Mouse (Mus musculus): ENCODE results near the gene Tmem50b. TPM values are rescaled to one million over a fixed set of nuclear protein-coding genes. Genes with fewer than 3 reads are reported as not detected.
A peak's percentile ranks its signal among the peaks of the same experiment; 100 is the strongest.

Gene Tmem50b
- polyA plus RNA-seq, 1 experiment = 148 TPM

DNA sequence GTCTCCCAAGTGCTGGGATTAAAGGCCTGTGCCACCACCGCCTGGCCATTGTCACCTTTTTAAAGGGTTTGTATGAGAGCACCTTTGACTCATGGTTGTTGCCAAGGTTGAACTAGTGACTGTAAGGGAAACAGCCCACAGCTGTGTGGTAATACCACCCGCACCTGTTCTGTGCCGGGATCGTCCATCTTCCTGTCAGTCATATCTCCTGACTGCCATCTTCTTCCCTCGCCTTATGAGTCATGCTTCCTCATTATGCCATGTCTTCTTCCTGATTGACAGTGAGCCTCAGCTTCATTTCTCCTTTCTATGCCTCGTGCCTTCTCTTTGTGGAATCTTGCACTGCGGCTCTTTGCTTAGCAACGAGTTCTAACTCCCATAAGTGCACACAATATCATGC is 9.4 kb upstream of the Tmem50b start:
- 91% methylated on average over 8 of the region's 8 CpGs for WGBS
- no peak overlapping the region for H3K27ac ChIP-seq (ENCODE audit: insufficient read depth, low read length)
- no peak for TF ChIP-seq POLR2A (IDR thresholded peaks at IDR 0.05; ENCODE audit: borderline replicate concordance, insufficient read depth, low read length)
- no peak for DNase-seq
- H3K4me3 ChIP-seq (replicated peaks; ENCODE audit: insufficient read depth, low read depth, low read length) = no peak overlapping the region
- H3K27me3 ChIP-seq (ENCODE audit: control insufficient read depth, insufficient read depth, low read length) = no peaks in the 10 kb centered on the region
- no peaks in the 10 kb centered on the region for H3K4me1 ChIP-seq (ENCODE audit: control insufficient read depth, insufficient read depth, low read length)

GRCm38 (mm10) chr16:91605156-91605555 is 7.6 kb upstream of the Tmem50b start:
- no peaks in the 10 kb centered on the region for H3K4me1 ChIP-seq (ENCODE audit: control insufficient read depth, insufficient read depth, low read length)

DNA sequence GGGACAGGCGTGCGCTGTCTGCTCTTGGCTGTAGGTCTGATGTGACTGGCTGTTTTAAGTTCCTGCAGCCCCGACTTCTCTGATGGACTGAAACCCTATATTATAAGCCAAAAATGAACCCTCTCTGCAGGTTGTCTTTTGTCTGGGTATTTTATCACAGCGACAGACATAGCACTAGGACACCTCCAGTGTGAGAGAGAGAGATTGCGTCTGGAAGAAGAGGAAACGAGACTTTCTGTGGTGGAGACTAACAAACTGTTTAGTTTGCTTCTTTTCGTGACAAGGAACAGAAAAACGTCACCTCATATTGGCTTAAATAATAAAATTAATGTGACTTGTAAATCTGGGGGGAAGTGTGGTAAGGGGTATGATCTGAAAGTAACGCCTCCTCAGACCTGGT is 4.1 kb upstream of the Tmem50b start:
- no peak overlapping the region for H3K27ac ChIP-seq (ENCODE audit: insufficient read depth, low read length)
- TF ChIP-seq CTCF (IDR thresholded peaks at IDR 0.05; ENCODE audit: borderline replicate concordance, insufficient read depth, low read depth, low read length) = no peak
- no peak for TF ChIP-seq POLR2A (IDR thresholded peaks at IDR 0.05; ENCODE audit: borderline replicate concordance, insufficient read depth, low read length)
- no peak overlapping the region for H3K4me3 ChIP-seq (replicated peaks; ENCODE audit: insufficient read depth, low read depth, low read length)
- WGBS = 82% methylated on average over 9 of the region's 9 CpGs
- H3K27me3 ChIP-seq (ENCODE audit: control insufficient read depth, insufficient read depth, low read length) = no peaks in the 10 kb centered on the region
- H3K4me1 ChIP-seq (ENCODE audit: control insufficient read depth, insufficient read depth, low read length) = no peaks in the 10 kb centered on the region
- no peak for DNase-seq

More at GRCm38 (mm10) chr16:91605156-91605555, 7.6 kb upstream of the Tmem50b start:
- DNase-seq = no peak
- no peak for TF ChIP-seq POLR2A (IDR thresholded peaks at IDR 0.05; ENCODE audit: borderline replicate concordance, insufficient read depth, low read length)
- no peak for TF ChIP-seq CTCF (IDR thresholded peaks at IDR 0.05; ENCODE audit: borderline replicate concordance, insufficient read depth, low read depth, low read length)
- 79% methylated on average over 6 of the region's 6 CpGs for WGBS
- H3K27me3 ChIP-seq (ENCODE audit: control insufficient read depth, insufficient read depth, low read length) = no peaks in the 10 kb centered on the region
- no peak overlapping the region for H3K4me3 ChIP-seq (replicated peaks; ENCODE audit: insufficient read depth, low read depth, low read length)
- H3K27ac ChIP-seq (ENCODE audit: insufficient read depth, low read length) = no peak overlapping the region

GRCm38 (mm10) chr16:91601081-91601480 is 3.5 kb upstream of the Tmem50b start:
- 90% methylated on average over 4 of the region's 4 CpGs for WGBS
- H3K4me1 ChIP-seq (ENCODE audit: control insufficient read depth, insufficient read depth, low read length) = no peaks in the 10 kb centered on the region
- TF ChIP-seq POLR2A (IDR thresholded peaks at IDR 0.05; ENCODE audit: borderline replicate concordance, insufficient read depth, low read length) (no peak), CTCF (IDR thresholded peaks at IDR 0.05; ENCODE audit: borderline replicate concordance, insufficient read depth, low read depth, low read length) (no peak)
- DNase-seq = no peak
- H3K27ac ChIP-seq (ENCODE audit: insufficient read depth, low read length) = no peak overlapping the region
- H3K4me3 ChIP-seq (replicated peaks; ENCODE audit: insufficient read depth, low read depth, low read length) = no peak overlapping the region
- H3K27me3 ChIP-seq (ENCODE audit: control insufficient read depth, insufficient read depth, low read length) = no peaks in the 10 kb centered on the region

DNA sequence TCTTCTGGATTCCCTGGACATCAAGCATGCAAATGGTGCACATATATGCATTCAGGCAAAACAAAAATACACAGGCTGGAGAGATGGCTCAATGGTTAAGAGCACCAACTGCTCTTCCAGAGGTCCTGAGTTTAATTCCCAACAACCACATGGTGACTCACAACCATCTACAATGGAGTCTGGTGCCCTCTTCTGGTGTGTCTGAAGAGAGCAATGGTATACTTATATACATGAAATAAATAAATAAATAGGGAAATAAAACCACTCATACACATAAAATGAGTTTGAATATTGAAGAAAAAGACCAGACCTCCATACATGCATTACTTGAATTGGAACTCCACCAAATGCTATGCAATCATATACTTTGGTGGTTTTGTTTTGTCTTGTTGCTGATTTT is 1.6 kb upstream of the Tmem50b start:
- H3K4me1 ChIP-seq (ENCODE audit: control insufficient read depth, insufficient read depth, low read length) = peaks cover 9% of the 10 kb centered on the region
- TF ChIP-seq POLR2A (IDR thresholded peaks at IDR 0.05; ENCODE audit: borderline replicate concordance, insufficient read depth, low read length) (no peak), CTCF (IDR thresholded peaks at IDR 0.05; ENCODE audit: borderline replicate concordance, insufficient read depth, low read depth, low read length) (no peak)
- no peak overlapping the region for H3K27ac ChIP-seq (ENCODE audit: insufficient read depth, low read length)
- DNase-seq = no peak
- no peaks in the 10 kb centered on the region for H3K27me3 ChIP-seq (ENCODE audit: control insufficient read depth, insufficient read depth, low read length)
- H3K4me3 ChIP-seq (replicated peaks; ENCODE audit: insufficient read depth, low read depth, low read length) = no peak overlapping the region

DNA sequence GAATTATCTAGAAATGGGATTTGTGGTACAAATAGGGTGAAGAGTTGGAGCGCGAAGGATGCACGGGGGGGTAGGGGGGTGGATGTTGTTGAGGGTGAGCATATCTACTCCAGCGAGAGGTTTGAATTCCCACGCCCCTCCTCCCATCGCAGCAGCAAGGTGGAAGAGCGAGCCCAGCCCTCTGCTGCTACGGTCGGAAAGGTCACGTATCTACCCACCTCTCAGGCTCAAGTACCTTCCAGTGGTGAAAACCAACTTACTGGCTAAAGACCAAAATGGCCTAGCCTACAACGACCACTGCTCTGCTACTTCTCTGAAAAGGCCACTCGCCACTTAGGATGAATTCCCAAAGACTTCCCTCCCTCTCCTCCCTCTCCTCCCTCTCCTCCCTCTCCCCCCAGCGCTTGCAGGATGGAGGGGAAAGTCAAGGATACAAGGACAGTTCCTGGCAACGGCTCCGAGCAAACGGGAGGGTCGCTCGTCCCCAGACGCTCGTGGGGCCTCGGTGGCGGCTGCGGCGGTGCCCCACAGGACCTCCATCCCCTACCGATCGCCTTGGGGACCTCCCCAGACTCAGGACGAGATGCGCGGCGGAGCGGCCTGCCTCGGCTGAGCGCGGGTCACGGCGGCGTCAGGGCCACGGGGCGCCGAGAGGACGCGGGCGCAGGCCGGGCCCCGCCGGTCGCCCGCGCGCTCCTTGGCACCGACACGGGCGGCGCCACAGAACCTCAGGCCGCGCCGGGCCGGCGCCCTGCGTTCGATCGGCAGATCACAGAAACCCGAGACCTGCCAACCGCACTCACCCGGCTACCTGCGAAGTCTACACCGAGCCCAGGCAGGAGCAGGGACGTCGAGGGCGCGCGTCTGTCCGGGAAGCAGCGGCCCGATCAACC is 575 bp downstream of the Tmem50b start:
- TF ChIP-seq POLR2A (IDR thresholded peaks at IDR 0.05; ENCODE audit: borderline replicate concordance, insufficient read depth, low read length) (peak; percentile 67), CTCF (IDR thresholded peaks at IDR 0.05; ENCODE audit: borderline replicate concordance, insufficient read depth, low read depth, low read length) (no peak)
- Histone ChIP-seq H3K27me3 (ENCODE audit: control insufficient read depth, insufficient read depth, low read length) (no peaks in the 10 kb centered on the region), H3K27ac (ENCODE audit: insufficient read depth, low read length) (peak overlapping the region; percentile 70), H3K4me1 (ENCODE audit: control insufficient read depth, insufficient read depth, low read length) (peaks cover 16% of the 10 kb centered on the region), H3K4me3 (replicated peaks; ENCODE audit: insufficient read depth, low read depth, low read length) (peak overlapping the region; percentile 93)
- DNase-seq = no peak
- under 1% methylated on average over 75 of the region's 75 CpGs for WGBS

GRCm38 (mm10) chr16:91596397-91596778 is 1.2 kb downstream of the Tmem50b start:
- peaks cover 16% of the 10 kb centered on the region for H3K4me1 ChIP-seq (ENCODE audit: control insufficient read depth, insufficient read depth, low read length)
- peak overlapping the region; percentile 93 for H3K4me3 ChIP-seq (replicated peaks; ENCODE audit: insufficient read depth, low read depth, low read length)
- H3K27me3 ChIP-seq (ENCODE audit: control insufficient read depth, insufficient read depth, low read length) = no peaks in the 10 kb centered on the region
- no peak overlapping the region for H3K27ac ChIP-seq (ENCODE audit: insufficient read depth, low read length)
- no peak for TF ChIP-seq CTCF (IDR thresholded peaks at IDR 0.05; ENCODE audit: borderline replicate concordance, insufficient read depth, low read depth, low read length)
- DNase-seq = no peak
- WGBS = 27% methylated on average over 9 of the region's 9 CpGs

- DNase-seq = peak; percentile 80 to 87
- no peak for TF ChIP-seq POLR2A (IDR thresholded peaks at IDR 0.05; ENCODE audit: borderline replicate concordance, insufficient read depth, low read length)
- TF ChIP-seq CTCF (IDR thresholded peaks at IDR 0.05; ENCODE audit: borderline replicate concordance, insufficient read depth, low read depth, low read length) = no peak
- WGBS = 9% methylated on average over 6 of the region's 6 CpGs
These were observed 2.5 kb downstream of the Tmem50b start for GRCm38 (mm10) chr16:91595076-91595475.

More at GRCm38 (mm10) chr16:91595076-91595475, 2.5 kb downstream of the Tmem50b start:
- no peak overlapping the region for H3K27ac ChIP-seq (ENCODE audit: insufficient read depth, low read length)
- H3K27me3 ChIP-seq (ENCODE audit: control insufficient read depth, insufficient read depth, low read length) = no peaks in the 10 kb centered on the region
- no peak overlapping the region for H3K4me3 ChIP-seq (replicated peaks; ENCODE audit: insufficient read depth, low read depth, low read length)
- peaks cover 16% of the 10 kb centered on the region for H3K4me1 ChIP-seq (ENCODE audit: control insufficient read depth, insufficient read depth, low read length)

Measured in cerebellum, adult 2 months (tissue).